ENCODE assay signal across 13 mouse cellular contexts in genomic region chr14:54644294-54644693, GRCm38 (mm10). TPM values are rescaled to one million over a fixed set of nuclear protein-coding genes. Genes with fewer than 3 reads are reported as not detected.
"Had no signal": no experiment of that assay in that cellular context is flagged by ENCODE, and none has a peak within 500 bp of the region (broad histone marks: within the 10 kb centered on the region; RNA-seq: fewer than 3 reads in every experiment).

No protein-coding gene starts in this region.

- H3K9me3 ChIP-seq: limb, embryonic 13.5 days; liver, embryonic 15.5 days; midbrain, embryonic 13.5 days; neural tube, embryonic 15.5 days had no signal

- H3K27me3 ChIP-seq: limb, embryonic 13.5 days; midbrain, embryonic 13.5 days; neural tube, embryonic 15.5 days had no signal

- H3K4me3 ChIP-seq: limb, embryonic 13.5 days; liver, embryonic 15.5 days; midbrain, embryonic 13.5 days; neural tube, embryonic 15.5 days had no signal

- DNase-seq: kidney, postnatal 36 days; layer of hippocampus, adult 9-11 months; left cerebral cortex, postnatal 4 days; lung, adult 2 months; lung, postnatal 36 days; thymus, postnatal 14 days had no signal

RNA-seq across cellular contexts. Expression of gene Gm17606, which starts 3.5 kb away (rescaled TPM):
- total RNA-seq: layer of hippocampus, adult 18-20 months; left cerebral cortex, postnatal 4 days; megakaryocyte progenitor cell, adult 5-6 weeks; midbrain, postnatal 0 days had no signal

RNA-seq across cellular contexts. Expression of gene Psmb11, which starts 23.1 kb away (rescaled TPM):
- total RNA-seq: left cerebral cortex, postnatal 4 days; midbrain, postnatal 0 days had no signal
